Mouse (Mus musculus) mouse trophoblast stem cell (cell line): ENCODE results near the gene Map4k4.

Experiments used
- in situ Hi-C, 2 experiments: fragments of 300-500 bp; cut with MseI, MboI; formaldehyde crosslinking; loops; 2 replicates in 1 of 2; 3 replicates in 1 of 2; pipeline ENCODE4 v1.15.1; 2025

The Map4k4 gene

GRCm38 (mm10) chr1:39995593-39995992 is 94.9 kb downstream of the Map4k4 start:
- in situ Hi-C loops = no loop called here

GRCm38 (mm10) chr1:40000476-40000875 is 99.8 kb downstream of the Map4k4 start:
- in situ Hi-C loops = no loop called here

GRCm38 (mm10) chr1:40000899-40001298 is 100.2 kb downstream of the Map4k4 start:
- in situ Hi-C loops = no loop called here

- in situ Hi-C loops = no loop called here
These were observed 101.5 kb downstream of the Map4k4 start for GRCm38 (mm10) chr1:40002129-40002727.

GRCm38 (mm10) chr1:40006043-40006651 is 105.4 kb downstream of the Map4k4 start:
- in situ Hi-C loops = no loop called here

GRCm38 (mm10) chr1:40007962-40008471 is 107.3 kb downstream of the Map4k4 start:
- in situ Hi-C loops = no loop called here

GRCm38 (mm10) chr1:40012696-40013095 is 112.0 kb downstream of the Map4k4 start:
- in situ Hi-C loops = no loop called here

- in situ Hi-C loops = no loop called here
These were observed 114.5 kb downstream of the Map4k4 start for GRCm38 (mm10) chr1:40015066-40015678.

- in situ Hi-C loops = no loop called here
These were observed 120.9 kb downstream of the Map4k4 start for GRCm38 (mm10) chr1:40021617-40022016.

GRCm38 (mm10) chr1:40022472-40023135 is 121.9 kb downstream of the Map4k4 start:
- in situ Hi-C loops = no loop called here

- in situ Hi-C loops = no loop called here
These were observed 122.5 kb downstream of the Map4k4 start for GRCm38 (mm10) chr1:40023206-40023605.

GRCm38 (mm10) chr1:40023748-40024147 is 123.0 kb downstream of the Map4k4 start:
- in situ Hi-C loops = no loop called here

GRCm38 (mm10) chr1:40024554-40025320 is 124.0 kb downstream of the Map4k4 start:
- in situ Hi-C loops = no loop called here

- in situ Hi-C loops = no loop called here
These were observed 124.7 kb downstream of the Map4k4 start for GRCm38 (mm10) chr1:40025416-40025815.

GRCm38 (mm10) chr1:40027116-40027620 is 126.5 kb downstream of the Map4k4 start:
- in situ Hi-C loops = no loop called here

GRCm38 (mm10) chr1:40028207-40028998 is 127.7 kb downstream of the Map4k4 start:
- in situ Hi-C loops = no loop called here

GRCm38 (mm10) chr1:40029597-40029996 is 128.9 kb downstream of the Map4k4 start:
- in situ Hi-C loops = no loop called here

- in situ Hi-C loops = no loop called here
These were observed 129.7 kb downstream of the Map4k4 start for GRCm38 (mm10) chr1:40030287-40030975.

GRCm38 (mm10) chr1:40030976-40031356 is 130.3 kb downstream of the Map4k4 start:
- in situ Hi-C loops = no loop called here

GRCm38 (mm10) chr1:40031626-40032025 is 130.9 kb downstream of the Map4k4 start:
- in situ Hi-C loops = no loop called here
